Mouse (Mus musculus) spleen, embryonic (tissue): ENCODE data around the gene Pou3f1.
"Not testable (repeated sequence)": the region's sequence is repeated elsewhere in the genome, so short reads cannot be mapped to it uniquely, and the experiment has no call there.

Experiments used
- CTCF ChIA-PET: fragments of 350-600 bp; sonication (Branson Sonifier 250); formaldehyde crosslinking; loops from one replicate; lab custom pipeline; 2022; lab: Charles Lee

Gene Pou3f1

DNA sequence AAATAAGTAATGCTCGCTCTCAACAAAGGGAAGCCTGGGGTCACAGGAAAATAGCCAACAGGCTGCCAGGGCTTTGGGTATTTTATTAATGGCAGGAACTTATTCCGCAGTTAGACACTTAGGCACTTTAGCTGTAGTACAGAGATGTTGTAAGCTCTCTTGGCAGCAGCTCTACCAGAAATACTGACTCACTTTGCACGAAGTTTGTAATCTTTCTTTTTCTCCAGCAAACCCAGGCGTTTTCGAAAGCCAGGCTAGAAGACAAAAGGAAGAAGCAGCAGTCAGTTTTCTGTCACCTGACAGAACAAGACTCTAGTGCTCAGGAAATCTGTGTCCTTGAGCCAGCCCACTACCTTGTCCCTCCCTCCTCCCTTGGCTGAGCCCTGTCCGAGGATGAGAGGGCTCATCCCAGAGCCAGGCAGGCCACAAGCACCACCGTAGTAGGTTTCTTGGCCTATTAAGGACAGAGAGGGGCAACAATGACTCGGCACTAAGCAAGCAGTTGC is 29.3 kb downstream of the Pou3f1 start:
- CTCF ChIA-PET, result interaction anchor here (0.6 kb wide), 1 partner anchor 8 kb away, joined by 5 read pairs; no protein-coding TSS in a partner anchor

DNA sequence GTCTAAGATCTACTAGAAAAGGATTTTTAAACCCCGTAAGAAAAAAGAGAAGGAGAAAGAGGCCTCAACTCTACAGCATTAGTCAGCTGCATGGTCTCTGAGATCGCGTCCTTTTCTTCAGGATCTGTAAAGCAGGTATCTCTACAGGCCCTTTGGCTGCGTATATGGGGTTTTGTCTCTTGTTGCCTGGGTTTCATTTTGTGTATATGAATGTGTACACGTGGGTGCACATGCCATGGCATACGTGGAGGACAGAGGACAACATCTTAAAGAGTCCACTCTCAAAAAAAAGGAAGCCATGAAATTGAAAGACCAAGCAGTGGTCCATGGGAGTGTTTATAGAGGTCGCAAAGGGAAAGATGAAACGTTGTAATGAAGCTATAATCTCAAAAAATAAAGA is 34.8 kb downstream of the Pou3f1 start:
- CTCF ChIA-PET, result no interaction called here

DNA sequence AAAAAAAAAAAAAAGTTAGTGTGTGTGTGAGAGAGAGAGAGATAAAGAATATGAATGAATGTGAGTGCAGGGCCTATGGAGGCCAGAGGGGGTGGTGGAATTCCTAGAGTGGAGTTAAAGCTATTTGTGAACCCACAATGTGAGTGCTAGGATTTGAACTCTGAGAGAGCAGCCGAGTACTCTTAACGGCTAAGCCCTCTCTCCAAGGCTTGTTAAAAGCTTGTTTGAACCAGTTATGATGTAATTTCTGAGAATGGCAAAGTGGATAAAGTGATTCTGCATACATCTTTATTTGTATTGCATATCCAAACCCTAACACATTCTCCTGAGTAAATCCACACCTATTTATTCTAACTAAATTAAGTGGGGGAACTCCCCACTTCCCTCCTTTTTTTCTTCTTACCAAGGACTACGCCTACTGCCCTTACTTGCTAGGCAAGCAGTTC is 35.8 kb downstream of the Pou3f1 start:
- CTCF ChIA-PET, result no interaction called here

DNA sequence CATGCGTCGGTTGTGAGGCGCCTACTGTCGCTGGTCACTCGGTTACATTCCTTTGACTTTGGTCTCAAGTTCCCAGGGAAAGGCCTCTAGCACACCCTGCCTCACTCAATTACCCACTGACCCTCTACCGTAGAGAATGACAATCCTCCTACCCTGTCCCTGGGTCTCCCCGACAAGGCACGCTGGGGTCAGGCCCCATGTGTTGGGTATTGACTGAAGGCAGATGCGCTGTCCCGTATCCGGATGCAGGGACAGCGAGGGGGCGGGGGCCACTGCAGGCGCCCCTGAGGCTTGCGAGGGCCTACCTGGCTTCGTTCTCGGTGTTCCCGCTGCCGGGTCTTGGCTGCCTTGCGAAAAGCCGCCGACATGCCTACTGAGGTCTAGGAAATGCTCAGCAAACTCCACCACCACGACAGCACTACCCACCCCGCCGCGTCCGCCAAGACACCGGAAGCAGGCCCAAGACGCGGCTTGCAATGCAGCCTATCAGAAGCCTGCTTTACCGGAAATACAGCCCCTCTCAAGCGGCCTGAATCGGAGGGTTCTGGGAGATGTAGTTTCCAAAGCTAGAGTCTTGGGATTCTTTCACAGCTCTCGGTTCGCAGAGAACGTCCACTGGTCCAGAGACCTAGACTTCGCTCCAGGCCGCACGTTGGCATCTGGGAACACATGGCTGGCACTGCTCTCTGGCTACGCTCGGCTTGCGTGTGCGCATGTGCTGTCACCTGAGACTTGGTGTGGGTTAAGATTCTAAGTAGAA is 36.7 kb downstream of the Pou3f1 start, which contains the start of gene Utp11:
Gene Utp11, minus strand, starts transcription at position 466 of the 760 bp plus-strand sequence.
- CTCF ChIA-PET, result no interaction called here

DNA sequence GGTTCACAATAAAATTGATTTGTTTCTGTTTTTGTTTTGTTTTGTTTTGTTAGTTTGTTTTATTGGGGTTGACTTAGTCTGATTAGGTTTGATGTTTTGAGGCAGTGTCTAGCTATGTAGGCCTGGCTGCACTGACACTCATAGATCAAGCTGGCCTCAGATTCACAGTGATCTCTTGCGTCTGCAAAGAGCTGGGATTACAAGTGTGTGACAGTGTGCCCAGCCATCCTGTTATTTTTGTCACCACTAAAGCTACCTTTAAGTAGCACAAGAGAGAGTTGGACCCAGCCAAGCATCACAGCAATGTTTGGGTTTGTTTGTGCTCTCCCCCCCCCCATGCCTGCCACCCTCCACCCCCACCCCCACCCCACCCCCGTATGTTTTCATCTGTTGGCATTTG is 38.0 kb downstream of the Pou3f1 start:
- CTCF ChIA-PET, result interaction anchor here (0.6 to 1.8 kb wide), 2 partner anchors 15 to 58 kb away, joined by 3 to 6 read pairs; no protein-coding TSS in a partner anchor

DNA sequence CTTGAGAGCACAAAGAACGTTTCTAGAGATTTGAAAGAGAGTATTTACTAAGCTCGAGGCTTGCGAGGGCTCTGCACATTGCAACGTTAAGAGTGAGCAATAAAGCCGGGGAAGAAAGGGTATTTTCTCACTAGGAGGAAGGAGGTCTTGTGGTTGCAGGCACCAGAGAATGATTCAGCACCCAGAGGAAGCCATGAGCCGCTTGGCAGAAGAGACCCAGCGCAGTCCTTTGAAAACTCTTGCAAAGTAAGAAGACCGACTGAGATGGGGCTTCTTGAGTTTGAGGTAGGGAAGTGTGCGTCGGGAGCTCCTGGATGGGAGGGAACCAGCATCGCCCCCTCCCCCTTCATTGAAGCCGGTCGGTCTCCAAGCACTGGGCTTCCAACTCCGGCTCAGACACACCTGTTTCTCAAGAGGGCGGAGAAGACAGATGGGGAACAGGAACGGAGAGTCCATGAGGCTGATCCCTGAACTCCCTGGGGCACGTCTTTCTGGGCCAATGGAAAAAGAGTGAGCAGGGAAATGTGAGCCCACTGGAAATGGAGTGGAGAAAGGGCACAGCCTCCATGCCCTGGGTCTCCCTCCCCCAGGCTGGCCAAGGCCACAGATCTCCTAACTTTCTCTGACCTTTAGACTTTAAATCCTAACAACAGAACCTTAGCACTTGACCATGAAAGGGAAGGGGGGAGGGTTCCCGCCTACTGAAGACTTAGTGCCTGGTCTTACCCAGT is 39.3 kb downstream of the Pou3f1 start:
- CTCF ChIA-PET, result interaction anchor here (1.1 to 1.8 kb wide), 2 partner anchors 11 to 14 kb away, joined by 3 to 6 read pairs; no protein-coding TSS in a partner anchor

DNA sequence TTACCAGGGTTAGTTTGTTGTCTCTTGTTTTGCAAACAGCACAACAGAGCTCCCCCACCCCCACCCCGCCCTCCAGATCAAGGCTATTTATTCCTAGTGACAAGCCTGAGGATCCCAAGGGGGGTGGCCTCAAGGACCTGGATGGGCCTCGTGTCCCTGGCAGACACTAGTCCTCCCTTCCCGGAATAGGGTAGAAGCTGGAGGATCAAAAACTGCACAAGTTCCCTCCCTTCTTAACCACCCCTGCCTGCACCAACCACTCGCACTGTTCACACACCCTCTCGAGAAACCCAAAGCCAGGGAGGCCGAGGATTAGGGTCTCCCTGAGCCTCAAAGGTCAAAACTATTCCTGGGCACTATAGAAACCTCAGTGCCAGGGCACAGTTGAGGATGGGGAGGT is 43.2 kb downstream of the Pou3f1 start:
- CTCF ChIA-PET, result interaction anchor here (0.5 to 0.6 kb wide), 2 partner anchors 18 to 231 kb away, joined by 6 to 8 read pairs; no protein-coding TSS in a partner anchor

DNA sequence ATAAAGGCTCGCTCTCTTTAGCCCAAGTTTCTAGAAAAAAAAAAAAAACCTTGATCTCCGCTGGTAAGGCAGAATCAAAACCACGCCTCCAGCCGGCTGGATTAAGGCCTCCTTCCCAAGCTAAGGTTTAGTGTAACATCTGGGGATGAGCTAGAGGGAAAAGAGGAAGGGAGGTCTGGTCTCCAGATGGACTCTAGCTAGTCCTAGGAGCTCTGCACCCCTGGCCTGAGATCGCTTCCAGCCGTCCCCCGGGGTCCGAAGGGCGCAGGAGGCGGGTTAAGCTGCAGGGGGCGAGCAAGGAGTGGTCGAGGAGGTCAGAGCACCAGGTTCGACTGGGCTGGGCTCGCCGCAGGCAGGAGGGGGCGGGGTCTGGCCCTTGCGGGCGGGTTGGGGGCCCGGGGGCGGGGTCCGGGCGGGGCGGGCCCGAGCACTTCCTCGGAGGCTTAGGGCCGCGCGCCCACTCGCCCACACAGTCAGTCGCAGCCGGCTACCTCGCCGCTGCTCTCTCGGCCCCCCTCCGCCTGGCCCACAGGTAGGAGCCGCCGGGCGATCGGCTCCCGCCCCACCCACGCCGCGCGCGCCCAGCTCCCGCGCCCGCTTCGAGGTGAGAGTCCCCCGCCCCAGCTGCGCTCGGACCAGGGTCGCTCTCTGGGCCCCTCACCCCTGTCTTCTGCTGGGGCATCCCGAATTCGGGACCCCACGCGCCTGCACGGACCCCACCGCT is 43.8 kb downstream of the Pou3f1 start, which contains the start of gene Fhl3:
Gene Fhl3, plus strand, starts transcription at position 454 of the 724 bp plus-strand sequence.
- CTCF ChIA-PET, result interaction anchor here (0.5 to 0.6 kb wide), 3 partner anchors 16 to 1661 kb away, joined by 3 to 6 read pairs (median 5); no protein-coding TSS in a partner anchor

DNA sequence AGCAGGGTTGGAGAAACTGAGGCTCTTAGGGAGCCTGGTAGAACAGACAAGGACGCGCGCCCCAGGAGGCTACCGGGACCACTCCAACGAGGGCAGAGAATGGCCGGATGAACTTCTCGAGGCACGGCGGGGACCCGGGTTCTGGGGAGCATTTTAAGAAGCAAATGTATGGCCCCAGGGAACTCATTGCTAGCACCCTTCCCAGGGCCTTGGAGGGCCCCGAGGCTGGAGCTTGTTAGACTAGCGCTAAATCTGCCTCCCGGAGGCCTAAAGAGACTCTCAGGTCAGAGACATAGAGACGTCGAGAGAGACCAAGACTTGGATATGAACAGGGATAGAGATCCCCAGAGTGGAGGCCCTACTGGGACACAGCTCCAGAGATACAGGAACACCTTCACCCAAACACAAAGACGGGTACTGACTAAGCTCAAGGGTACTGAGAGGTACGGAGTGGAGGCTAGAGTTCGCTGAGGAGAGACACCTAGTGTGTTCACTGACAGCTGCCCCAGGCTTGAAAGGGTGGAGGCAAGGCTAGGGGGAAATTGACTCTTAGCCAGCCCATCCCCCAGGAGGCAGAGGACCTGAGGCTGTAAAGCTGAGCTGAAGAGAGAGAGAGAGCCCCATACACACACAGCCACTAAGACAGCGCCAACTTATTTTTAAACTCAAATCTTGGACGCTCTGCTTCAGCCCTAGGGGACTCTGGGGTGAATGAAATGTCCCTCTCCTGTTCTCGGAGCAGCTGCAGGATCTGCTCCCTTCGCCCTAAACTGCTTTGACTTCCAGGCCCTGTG is 44.6 kb downstream of the Pou3f1 start:
- CTCF ChIA-PET, result interaction anchor here (0.5 to 0.6 kb wide), 3 partner anchors 15 to 1181 kb away, joined by 3 to 5 read pairs (median 3); no protein-coding TSS in a partner anchor

DNA sequence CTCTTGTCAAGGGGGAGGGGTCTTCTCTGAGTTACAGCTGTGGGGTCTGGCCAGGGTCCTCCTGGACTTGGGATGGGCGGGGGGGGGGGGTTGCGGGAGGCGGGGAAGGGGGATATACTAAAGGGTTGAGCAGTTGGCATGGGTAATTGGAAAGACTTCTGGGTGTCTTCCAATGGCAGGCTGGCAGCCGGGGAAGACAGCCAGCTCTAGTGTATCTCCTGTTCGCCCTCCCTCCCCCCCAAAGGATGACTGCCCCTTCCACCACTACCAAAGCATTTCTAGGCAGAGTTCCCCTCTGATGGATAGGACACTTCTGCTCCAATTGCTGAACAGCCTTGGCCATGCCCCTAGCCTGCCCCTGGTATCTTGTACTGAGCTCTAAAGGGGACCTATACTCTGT is 45.3 kb downstream of the Pou3f1 start:
- CTCF ChIA-PET, result interaction anchor here (0.6 kb wide), 2 partner anchors 14 to 99 kb away, joined by 3 read pairs; no protein-coding TSS in a partner anchor

DNA sequence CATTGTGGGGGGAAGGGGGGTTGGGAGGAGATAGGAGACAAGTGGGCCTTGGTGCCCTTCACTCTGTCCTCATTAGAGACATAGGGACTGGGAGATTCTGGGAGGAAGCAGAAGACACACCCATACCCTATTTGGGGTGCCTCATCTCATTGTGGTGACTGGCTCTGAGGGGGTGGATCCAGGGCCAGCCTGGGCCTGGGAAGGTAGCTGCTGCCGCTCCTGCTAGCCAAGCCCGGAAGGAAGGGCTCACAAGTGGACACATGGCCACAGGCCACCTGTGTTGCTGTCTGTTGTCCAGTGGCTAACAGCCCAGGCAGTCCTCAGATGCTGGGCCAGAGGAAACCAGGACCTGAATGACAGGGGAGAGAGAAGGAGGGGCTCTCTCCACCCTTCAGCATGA is 46.8 kb downstream of the Pou3f1 start:
- CTCF ChIA-PET, result no interaction called here

DNA sequence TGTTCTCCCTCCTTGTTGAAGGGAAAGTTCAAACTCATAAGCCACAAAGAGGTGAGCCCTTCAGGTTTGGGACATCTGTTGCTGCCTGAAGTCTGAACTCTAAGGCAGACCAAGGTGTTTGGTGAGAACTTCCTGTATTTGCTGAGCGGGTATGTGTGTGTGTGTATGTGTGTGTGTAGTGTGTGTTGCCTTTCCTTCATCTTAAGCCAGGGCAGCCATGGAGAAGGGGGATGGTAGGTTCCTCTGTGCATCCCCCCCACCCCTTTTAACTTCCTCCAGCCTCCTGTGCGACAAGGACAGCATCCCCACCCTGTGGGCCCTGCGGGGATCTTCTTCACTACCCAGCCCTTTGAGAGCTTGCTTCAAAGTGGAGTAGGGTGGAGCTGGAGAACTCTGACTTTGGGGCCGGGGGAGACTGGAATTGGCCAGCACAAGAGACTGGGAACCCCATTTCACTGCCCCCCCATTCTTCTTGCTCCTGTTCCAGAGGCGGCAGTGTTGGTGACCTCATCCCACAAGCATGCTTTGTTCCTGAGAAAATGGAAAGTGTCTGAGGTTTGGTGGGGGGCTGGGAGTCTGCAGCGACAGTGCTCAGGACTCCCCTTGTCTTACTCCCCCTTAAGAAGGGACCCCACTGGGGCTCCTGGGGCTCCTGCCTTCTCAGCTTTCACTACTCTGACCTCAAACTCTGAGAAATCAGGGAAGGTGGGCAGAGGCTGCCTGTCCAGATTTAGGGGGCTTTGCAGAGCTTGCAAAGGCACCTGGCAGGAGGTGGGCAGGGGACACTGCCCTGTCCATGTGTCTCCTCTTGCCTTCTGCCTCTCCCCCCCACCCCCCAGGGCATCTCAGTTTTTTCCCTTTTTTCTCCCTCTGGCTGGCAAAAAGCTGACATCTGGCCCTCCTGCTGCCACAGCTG is 47.5 kb downstream of the Pou3f1 start:
- CTCF ChIA-PET, result no interaction called here

DNA sequence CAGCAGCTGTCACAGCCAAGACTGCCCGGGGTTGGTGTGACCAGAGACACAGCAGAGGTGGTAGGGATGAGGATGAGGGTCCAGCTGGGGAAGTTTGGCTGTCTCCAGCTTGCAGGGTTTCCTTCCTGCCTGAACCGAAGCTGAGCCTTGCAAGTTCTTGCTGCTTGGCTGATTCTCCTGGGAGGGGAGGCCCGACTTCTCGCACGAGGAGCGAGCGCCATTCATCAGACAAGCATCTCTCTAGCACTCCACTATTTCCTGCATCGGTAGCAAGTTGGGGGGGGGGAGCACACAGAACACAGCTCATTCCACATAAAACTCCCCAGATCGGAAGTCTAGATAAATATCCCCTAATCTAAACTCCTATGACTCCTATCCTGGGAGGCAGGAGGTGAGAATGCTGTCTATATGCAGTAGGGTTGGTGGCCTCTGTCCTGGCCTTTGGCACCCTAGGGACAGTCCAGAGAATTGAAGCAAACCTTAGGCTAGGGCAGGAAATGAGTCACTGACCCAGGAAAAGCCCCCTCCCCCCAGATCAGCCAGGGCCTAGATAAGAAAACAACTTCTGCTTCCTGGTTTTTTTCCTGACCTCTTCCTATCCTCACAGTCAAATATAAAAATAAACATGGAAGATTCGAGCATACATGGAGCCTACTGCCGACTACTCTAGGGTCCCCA is 48.3 kb downstream of the Pou3f1 start:
- CTCF ChIA-PET, result no interaction called here

DNA sequence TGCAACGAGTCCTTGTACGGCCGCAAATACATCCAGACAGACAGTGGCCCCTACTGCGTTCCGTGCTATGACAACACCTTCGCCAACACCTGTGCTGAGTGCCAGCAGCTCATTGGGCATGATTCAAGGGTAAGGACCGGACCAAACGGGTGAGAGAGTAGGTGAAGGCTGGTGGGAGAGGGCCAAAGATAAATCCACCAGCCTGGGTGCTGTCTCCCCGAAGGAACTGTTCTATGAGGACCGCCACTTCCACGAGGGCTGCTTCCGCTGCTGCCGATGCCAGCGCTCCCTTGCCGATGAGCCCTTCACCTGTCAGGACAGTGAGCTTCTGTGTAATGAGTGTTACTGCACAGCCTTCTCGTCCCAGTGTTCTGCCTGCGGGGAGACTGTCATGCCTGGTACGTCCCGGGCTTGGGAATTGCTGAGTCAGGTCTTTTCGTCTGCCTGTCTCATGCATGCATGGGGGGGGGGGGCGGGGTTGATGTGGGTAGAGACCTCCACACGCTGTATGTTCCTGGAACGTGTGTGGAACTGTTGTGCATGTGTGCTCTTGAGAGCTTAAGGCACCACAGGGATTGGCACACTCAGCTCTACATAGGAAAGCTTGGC is 49.2 kb downstream of the Pou3f1 start:
- CTCF ChIA-PET, result no interaction called here

DNA sequence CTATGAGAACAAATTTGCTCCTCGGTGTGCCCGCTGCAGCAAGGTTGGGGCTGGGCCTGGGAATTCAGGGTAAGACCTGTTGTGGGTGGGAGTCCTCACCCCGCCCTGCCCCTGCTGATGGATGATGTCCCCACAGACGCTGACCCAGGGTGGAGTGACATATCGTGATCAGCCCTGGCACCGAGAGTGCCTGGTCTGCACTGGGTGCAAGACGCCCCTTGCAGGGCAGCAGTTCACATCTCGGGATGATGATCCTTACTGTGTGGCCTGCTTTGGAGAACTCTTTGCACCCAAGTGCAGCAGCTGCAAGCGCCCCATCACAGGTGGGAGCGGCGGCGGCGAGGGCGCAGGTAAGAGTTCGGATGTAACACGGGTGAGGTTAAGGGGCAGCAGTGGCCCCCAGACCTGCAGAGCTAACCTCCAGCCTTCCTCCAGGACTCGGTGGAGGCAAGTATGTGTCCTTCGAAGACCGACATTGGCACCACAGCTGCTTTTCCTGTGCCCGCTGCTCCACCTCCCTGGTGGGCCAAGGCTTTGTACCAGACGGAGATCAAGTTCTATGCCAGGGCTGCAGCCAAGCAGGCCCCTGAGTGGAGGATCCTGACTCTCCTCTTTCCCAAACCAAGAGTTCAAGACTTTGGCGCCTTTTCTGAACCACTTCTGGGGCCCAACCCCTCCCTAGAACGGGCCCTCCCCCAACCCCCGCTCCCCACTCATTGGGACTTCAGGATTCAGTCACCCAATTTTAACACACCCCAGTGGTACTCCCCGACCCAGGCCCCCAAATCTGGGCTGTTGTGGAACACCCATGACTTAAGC is 51.0 kb downstream of the Pou3f1 start:
- CTCF ChIA-PET, result not testable (repeated sequence)

DNA sequence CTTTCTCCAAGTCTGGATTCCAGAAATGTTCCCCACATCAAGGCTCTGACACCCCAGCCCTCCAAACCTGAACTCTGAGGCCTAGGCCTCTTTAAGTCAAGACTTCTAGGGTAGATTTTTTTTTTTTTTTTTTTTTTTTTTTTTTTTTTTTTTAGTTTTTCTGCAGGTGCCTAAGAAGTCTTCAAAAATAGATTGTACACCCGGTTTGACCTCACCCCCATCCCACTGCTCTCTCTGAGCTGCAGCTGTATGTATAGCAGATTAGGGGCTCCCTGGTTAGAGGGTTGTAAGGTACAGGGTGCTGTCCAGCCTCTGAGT is 51.6 kb downstream of the Pou3f1 start:
- CTCF ChIA-PET, result not testable (repeated sequence)
